Mouse (Mus musculus) midbrain, postnatal 0 days (tissue): Measurements from ENCODE around the gene Aldh18a1. TPM values are rescaled to one million over a fixed set of nuclear protein-coding genes. Genes with fewer than 3 reads are reported as not detected.

Experiments
- ATAC-seq: fragments of 200-750 bp; cut with Nextera tagmentation; 2 replicates; pipeline ENCODE4 v1.8.0; 2017; ENCODE audit warnings: moderate number of reproducible peaks, mild to moderate bottlenecking, moderate TSS enrichment, moderate library complexity; ENCODE audit not compliant: low FRiP score
- DNase-seq: peaks from one replicate; pipeline ENCODE4 v3.0.0-alpha.2; 2015; ENCODE audit warnings: low spot score
- H3K27ac ChIP-seq: fragments of 300-500 bp; sonication (generic); 2 replicates; pipeline ENCODE4 v1.5.1; 2014; ENCODE audit warnings: low read depth, mild to moderate bottlenecking, low read length, mixed read lengths
- H3K27me3 ChIP-seq: fragments of 300-500 bp; sonication (generic); 2 replicates; pipeline ENCODE4 v1.6.1; 2014; ENCODE audit warnings: low read length, control low read depth, mixed read lengths; ENCODE audit not compliant: insufficient read depth
- H3K36me3 ChIP-seq: fragments of 300-500 bp; sonication (generic); 2 replicates; pipeline ENCODE4 v1.6.1; 2014; ENCODE audit warnings: low read length, control low read depth, mixed read lengths; ENCODE audit not compliant: insufficient read depth
- H3K4me1 ChIP-seq: fragments of 300-500 bp; sonication (generic); 2 replicates; pipeline ENCODE4 v1.6.1; 2014; ENCODE audit warnings: mild to moderate bottlenecking, control low read depth, antibody characterized with exemption, low read length, mixed read lengths; ENCODE audit not compliant: insufficient read depth
- H3K4me2 ChIP-seq: fragments of 300-500 bp; sonication (generic); 2 replicates; pipeline ENCODE4 v1.6.1; 2014; ENCODE audit warnings: low read depth, mild to moderate bottlenecking, low read length, mixed read lengths; ENCODE audit not compliant: poor library complexity, severe bottlenecking
- H3K4me3 ChIP-seq: fragments of 300-500 bp; sonication (generic); 2 replicates; pipeline ENCODE4 v1.5.1; 2014; ENCODE audit warnings: low read depth, mild to moderate bottlenecking, low read length, moderate library complexity
- H3K9ac ChIP-seq: fragments of 300-500 bp; sonication (generic); replicated peaks from 2 replicates; pipeline ENCODE4 v1.6.1; 2014; ENCODE audit warnings: mild to moderate bottlenecking, low read length, moderate library complexity, mixed read lengths; ENCODE audit not compliant: poor library complexity, severe bottlenecking
- H3K9me3 ChIP-seq: fragments of 300-500 bp; sonication (generic); 2 replicates; pipeline ENCODE4 v1.6.1; 2016; ENCODE audit warnings: low read length, control low read depth
- CTCF ChIP-seq: IDR thresholded peaks from 2 replicates; pipeline ENCODE4 v1.5.1; 2016; ENCODE audit warnings: antibody characterized with exemption, mild to moderate bottlenecking
- WGBS: fragments of 180-500 bp; shearing (Covaris S2); extraction: QIAGEN DNeasy Blood & Tissue Kit; methylation state at CpG from one replicate; pipeline ENCODE4 v1.1.7; 2014; 5-methylcytosine and 5-hydroxymethylcytosine counted together
- polyA plus RNA-seq: library from polyadenylated mRNA; unstranded; fragments of >200 nt; fragmentation: Nextera tagmentation; extraction: Ambion mirVana; gene quantifications from 2 replicates; pipeline ENCODE4 v1.2.1, GENCODE M21; 2015
- total RNA-seq: library from RNA; depleted of rRNA; stranded (reverse); fragments of >200 nt; gene quantifications from 2 replicates; pipeline ENCODE4 v1.2.3, GENCODE M21; 2014

Aldh18a1 gene
- total and polyA plus RNA-seq, 2 experiments from 2014 or later, result 28.9 to 67.4 TPM

GRCm38 (mm10) chr19:40515596-40515995 is 72.7 kb downstream of the Aldh18a1 start:
- no peak for DNase-seq
- Histone ChIP-seq H3K9me3 (no peaks in the 10 kb centered on the region), H3K4me1 (peaks cover 2% of the 10 kb centered on the region; the same call in 1 of the 2 replicates), H3K4me3 (no peak overlapping the region), H3K4me2 (no peak overlapping the region), H3K36me3 (no peaks in the 10 kb centered on the region), H3K27me3 (no peaks in the 10 kb centered on the region), H3K9ac (no peak overlapping the region), H3K27ac (no peak overlapping the region)
- ATAC-seq, result no peak
- 92% methylated on average over 3 of the region's 3 CpGs for WGBS
- no peak for TF ChIP-seq CTCF

- TF ChIP-seq CTCF, result no peak
- ATAC-seq, result no peak
- DNase-seq, result no peak
- H3K4me1 ChIP-seq, result peaks cover 11% of the 10 kb centered on the region; the same call in 1 of the 2 replicates
- no peak overlapping the region for H3K9ac ChIP-seq
- H3K9me3 ChIP-seq, result no peaks in the 10 kb centered on the region
- no peak overlapping the region for H3K4me2 ChIP-seq
- no peak overlapping the region for H3K4me3 ChIP-seq
- H3K36me3 ChIP-seq, result no peaks in the 10 kb centered on the region
- WGBS, result 72% methylated on average over 7 of the region's 7 CpGs
- H3K27me3 ChIP-seq, result no peaks in the 10 kb centered on the region
- no peak overlapping the region for H3K27ac ChIP-seq
Observed at GRCm38 (mm10) chr19:40514376-40514775, 73.9 kb downstream of the Aldh18a1 start.

GRCm38 (mm10) chr19:40513632-40514078 is 74.6 kb downstream of the Aldh18a1 start, which contains the start of gene Sorbs1:
TSS of gene Sorbs1 (minus strand) at chr19:40513779.
- WGBS, result under 1% methylated on average over 48 of the region's 51 CpGs
- TF ChIP-seq CTCF, result no peak
- no peaks in the 10 kb centered on the region for H3K9me3 ChIP-seq
- H3K4me3 ChIP-seq, result peak within 1 kb of the TSS; percentile 90
- peaks cover 11% of the 10 kb centered on the region; the same call in 1 of the 2 replicates for H3K4me1 ChIP-seq
- ATAC-seq (peak; percentile 98), DNase-seq (peak; percentile 98)
- peak within 1 kb of the TSS; percentile 88 for H3K9ac ChIP-seq
- H3K36me3 ChIP-seq, result no peaks in the 10 kb centered on the region
- H3K4me2 ChIP-seq, result peak within 1 kb of the TSS; percentile 62
- peak within 1 kb of the TSS; percentile 85 for H3K27ac ChIP-seq
- H3K27me3 ChIP-seq, result no peaks in the 10 kb centered on the region

- no peaks in the 10 kb centered on the region for H3K36me3 ChIP-seq
- no peaks in the 10 kb centered on the region for H3K9me3 ChIP-seq
- peak overlapping the region; percentile 85 for H3K27ac ChIP-seq
- peak; percentile 45 for ATAC-seq
- H3K4me1 ChIP-seq, result peaks cover 11% of the 10 kb centered on the region; the same call in 1 of the 2 replicates
- peak overlapping the region; percentile 90 for H3K4me3 ChIP-seq
- H3K27me3 ChIP-seq, result no peaks in the 10 kb centered on the region
- peak overlapping the region; percentile 62 for H3K4me2 ChIP-seq
- TF ChIP-seq CTCF, result no peak
- peak; percentile 58 for DNase-seq
- peak overlapping the region; percentile 88 for H3K9ac ChIP-seq
- WGBS, result under 1% methylated on average over 34 of the region's 34 CpGs
Observed at GRCm38 (mm10) chr19:40512500-40513421, 75.5 kb downstream of the Aldh18a1 start.

GRCm38 (mm10) chr19:40511679-40512309 is 76.5 kb downstream of the Aldh18a1 start:
- Histone ChIP-seq H3K9me3 (no peaks in the 10 kb centered on the region), H3K4me3 (peak overlapping the region; percentile 90), H3K9ac (peak overlapping the region; percentile 88), H3K4me1 (peaks cover 11% of the 10 kb centered on the region; the same call in 1 of the 2 replicates), H3K27me3 (no peaks in the 10 kb centered on the region), H3K4me2 (peak overlapping the region; percentile 62), H3K36me3 (no peaks in the 10 kb centered on the region), H3K27ac (peak overlapping the region; percentile 85; the same call in 1 of the 2 replicates)
- DNase-seq (no peak), ATAC-seq (no peak)
- 22% methylated on average over 5 of the region's 5 CpGs for WGBS
- no peak for TF ChIP-seq CTCF
